Comparison of ENCODE assay signal across 15 mouse cellular contexts in the genomic region with DNA sequence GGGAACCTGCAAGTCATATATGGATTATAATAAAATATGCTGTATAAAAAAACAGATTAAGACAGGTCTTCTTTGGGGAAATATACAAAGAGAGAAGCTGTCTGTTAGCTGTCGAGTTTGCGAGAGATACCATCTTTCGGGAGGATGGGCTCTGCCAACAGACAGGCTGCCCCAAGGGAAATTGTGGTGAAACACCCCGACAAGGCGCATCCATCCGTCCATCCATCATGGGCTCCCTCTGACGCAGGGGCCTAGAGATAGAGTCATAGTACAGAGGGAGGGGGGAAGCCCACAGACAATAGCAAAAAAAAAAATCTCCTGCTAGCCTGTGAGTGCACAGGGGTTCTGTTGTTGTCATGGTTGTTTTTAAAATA.
DNase-seq lines count a peak whose midpoint lies in the region; ATAC-seq lines count a peak whose summit lies in the region.
"Had no signal": no experiment of that assay in that cellular context is flagged by ENCODE, and none has a peak within 500 bp of the region (broad histone marks: within the 10 kb centered on the region; RNA-seq: fewer than 3 reads in every experiment).

No protein-coding gene starts in this region.

- no peak for DNase-seq in forebrain, embryonic 10.5 days (ENCODE audit: extremely low spot score, low spot score)
- no peak for DNase-seq in forebrain, embryonic 11.5 days (ENCODE audit: low spot score)
- DNase-seq in kidney, adult 8-10 months = no peak
- no peak for DNase-seq in cerebellum, postnatal 4 days (ENCODE audit: low spot score in 2 of 2)
- DNase-seq in cerebellum, postnatal 10 days = no peak
- DNase-seq: B cell, adult 2 months; heart, adult 18-20 months; thymus, postnatal 25 days had no signal

- H3K4me3 ChIP-seq in forebrain, embryonic 10.5 days = no peak overlapping the region
- no peak overlapping the region for H3K4me3 ChIP-seq in forebrain, embryonic 11.5 days (ENCODE audit: low read depth, low read length)
- H3K4me3 ChIP-seq in forebrain, embryonic 12.5 days (replicated peaks) = no peak overlapping the region
- no peak overlapping the region for H3K4me3 ChIP-seq in hindbrain, embryonic 15.5 days
- no peak overlapping the region for H3K4me3 ChIP-seq in neural tube, embryonic 13.5 days
- H3K4me3 ChIP-seq: lung, embryonic 15.5 days; stomach, embryonic 15.5 days had no signal

- no peak overlapping the region for H3K4me2 ChIP-seq in forebrain, embryonic 11.5 days (ENCODE audit: low read depth, low read length, severe bottlenecking)
- H3K4me2 ChIP-seq in forebrain, embryonic 12.5 days = no peak overlapping the region
- H3K4me2 ChIP-seq in hindbrain, embryonic 15.5 days = peak overlapping the region; percentile 34
- peak overlapping the region; percentile 40 for H3K4me2 ChIP-seq in neural tube, embryonic 13.5 days
- H3K4me2 ChIP-seq: lung, embryonic 15.5 days; stomach, embryonic 15.5 days had no signal

- no peaks in the 10 kb centered on the region for H3K9me3 ChIP-seq in forebrain, embryonic 10.5 days
- no peaks in the 10 kb centered on the region for H3K9me3 ChIP-seq in forebrain, embryonic 11.5 days (ENCODE audit: control insufficient read depth, low read length)
- no peaks in the 10 kb centered on the region for H3K9me3 ChIP-seq in forebrain, embryonic 12.5 days
- H3K9me3 ChIP-seq in hindbrain, embryonic 15.5 days = no peaks in the 10 kb centered on the region
- H3K9me3 ChIP-seq in neural tube, embryonic 13.5 days = no peaks in the 10 kb centered on the region
- H3K9me3 ChIP-seq: G1E; lung, embryonic 15.5 days; stomach, embryonic 15.5 days had no signal

- no peaks in the 10 kb centered on the region for H3K36me3 ChIP-seq in forebrain, embryonic 10.5 days (replicated peaks)
- no peaks in the 10 kb centered on the region for H3K36me3 ChIP-seq in forebrain, embryonic 11.5 days (ENCODE audit: control insufficient read depth, insufficient read depth, low read length)
- no peaks in the 10 kb centered on the region for H3K36me3 ChIP-seq in forebrain, embryonic 12.5 days (replicated peaks)
- H3K36me3 ChIP-seq in hindbrain, embryonic 15.5 days = no peaks in the 10 kb centered on the region
- no peaks in the 10 kb centered on the region for H3K36me3 ChIP-seq in neural tube, embryonic 13.5 days
- H3K36me3 ChIP-seq: lung, embryonic 15.5 days; stomach, embryonic 15.5 days had no signal

- H3K27me3 ChIP-seq in forebrain, embryonic 10.5 days (ENCODE audit: poor library complexity, severe bottlenecking) = no peaks in the 10 kb centered on the region
- no peaks in the 10 kb centered on the region for H3K27me3 ChIP-seq in forebrain, embryonic 11.5 days (ENCODE audit: control insufficient read depth, insufficient read depth, low read length)
- no peaks in the 10 kb centered on the region for H3K27me3 ChIP-seq in forebrain, embryonic 12.5 days
- no peaks in the 10 kb centered on the region for H3K27me3 ChIP-seq in hindbrain, embryonic 15.5 days
- H3K27me3 ChIP-seq in neural tube, embryonic 13.5 days = no peaks in the 10 kb centered on the region
- H3K27me3 ChIP-seq: lung, embryonic 15.5 days; stomach, embryonic 15.5 days had no signal

- no peak overlapping the region for H3K9ac ChIP-seq in forebrain, embryonic 11.5 days (ENCODE audit: low read length)
- H3K9ac ChIP-seq in forebrain, embryonic 12.5 days = no peak overlapping the region
- H3K9ac ChIP-seq in hindbrain, embryonic 15.5 days = no peak overlapping the region
- H3K9ac ChIP-seq in neural tube, embryonic 13.5 days = 0 out of 2 replicates have a peak overlapping the region, but pooled peaks have one; percentile 45
- H3K9ac ChIP-seq: lung, embryonic 15.5 days; stomach, embryonic 15.5 days had no signal

- 0 out of 2 replicates have a peak overlapping the region, but pooled peaks have one; percentile 35 for H3K27ac ChIP-seq in forebrain, embryonic 10.5 days
- no peak overlapping the region for H3K27ac ChIP-seq in forebrain, embryonic 11.5 days (ENCODE audit: low read depth, low read length)
- H3K27ac ChIP-seq in forebrain, embryonic 12.5 days = peak overlapping the region; percentile 73
- H3K27ac ChIP-seq in hindbrain, embryonic 15.5 days (replicated peaks) = peak overlapping the region; percentile 75
- peak overlapping the region; percentile 85 for H3K27ac ChIP-seq in neural tube, embryonic 13.5 days (replicated peaks)
- H3K27ac ChIP-seq: kidney, postnatal 0 days; lung, embryonic 15.5 days; stomach, embryonic 15.5 days had no signal

- 68% methylated on average over 7 of the region's 7 CpGs for WGBS in forebrain, embryonic 10.5 days
- 59% methylated on average over 7 of the region's 7 CpGs for WGBS in forebrain, embryonic 11.5 days
- 59% methylated on average over 7 of the region's 7 CpGs for WGBS in forebrain, embryonic 12.5 days
- 20% methylated on average over 7 of the region's 7 CpGs for WGBS in hindbrain, embryonic 15.5 days
- WGBS in neural tube, embryonic 13.5 days = 16% methylated on average over 7 of the region's 7 CpGs

- peaks cover 28% of the 10 kb centered on the region for H3K4me1 ChIP-seq in forebrain, embryonic 10.5 days
- peaks cover 4% of the 10 kb centered on the region; the same call in 1 of the 2 replicates for H3K4me1 ChIP-seq in forebrain, embryonic 11.5 days (replicated peaks; ENCODE audit: control insufficient read depth, insufficient read depth, low read length)
- peaks cover 27% of the 10 kb centered on the region for H3K4me1 ChIP-seq in forebrain, embryonic 12.5 days
- H3K4me1 ChIP-seq in hindbrain, embryonic 15.5 days (replicated peaks) = peaks cover 46% of the 10 kb centered on the region
- peaks cover 60% of the 10 kb centered on the region for H3K4me1 ChIP-seq in neural tube, embryonic 13.5 days (replicated peaks)
- H3K4me1 ChIP-seq: lung, embryonic 15.5 days; stomach, embryonic 15.5 days had no signal

- no peak for ATAC-seq in forebrain, embryonic 11.5 days (replicated peaks; ENCODE audit: low FRiP score)
- ATAC-seq in forebrain, embryonic 12.5 days (ENCODE audit: low FRiP score) = no peak
- ATAC-seq in hindbrain, embryonic 15.5 days (ENCODE audit: low FRiP score, low read depth) = no peak
- 0 out of 2 replicates have a peak, but pooled peaks have one; percentile 20 for ATAC-seq in neural tube, embryonic 13.5 days (ENCODE audit: low read depth)

Comparison
In these comparisons a context has a peak if more than half of its experiments do, and no peak if none do; other contexts are left out.
1. H3K4me2 ChIP-seq: peak in hindbrain, embryonic 15.5 days (single experiment) and neural tube, embryonic 13.5 days (single experiment); none in forebrain, embryonic 11.5 days (single experiment) and forebrain, embryonic 12.5 days (single experiment).